Mouse (Mus musculus) spleen, postnatal 14 days (tissue): ENCODE measurements around the gene Theg.

Experiments used
- DNase-seq, 2 experiments: peaks; one replicate each; pipeline ENCODE4 v3.0.0; 2021 to 2022; ENCODE audit warnings: low spot score in 2 of 2

Theg gene

GRCm38 (mm10) chr10:79556951-79557350 lies 30.2 kb downstream of the Theg start:
- DNase-seq: no peak

- DNase-seq: no peak
These were observed 31.9 kb downstream of the Theg start for GRCm38 (mm10) chr10:79555238-79555724.

GRCm38 (mm10) chr10:79554330-79555237 lies 32.5 kb downstream of the Theg start, which contains the start of gene Mier2:
TSS of gene Mier2 (minus strand) at chr10:79555199.
- DNase-seq: peak; percentile 47 to 62

GRCm38 (mm10) chr10:79553691-79554090 lies 33.4 kb downstream of the Theg start:
- DNase-seq: no peak

- DNase-seq: no peak
These were observed 34.0 kb downstream of the Theg start for GRCm38 (mm10) chr10:79553176-79553575.

DNA sequence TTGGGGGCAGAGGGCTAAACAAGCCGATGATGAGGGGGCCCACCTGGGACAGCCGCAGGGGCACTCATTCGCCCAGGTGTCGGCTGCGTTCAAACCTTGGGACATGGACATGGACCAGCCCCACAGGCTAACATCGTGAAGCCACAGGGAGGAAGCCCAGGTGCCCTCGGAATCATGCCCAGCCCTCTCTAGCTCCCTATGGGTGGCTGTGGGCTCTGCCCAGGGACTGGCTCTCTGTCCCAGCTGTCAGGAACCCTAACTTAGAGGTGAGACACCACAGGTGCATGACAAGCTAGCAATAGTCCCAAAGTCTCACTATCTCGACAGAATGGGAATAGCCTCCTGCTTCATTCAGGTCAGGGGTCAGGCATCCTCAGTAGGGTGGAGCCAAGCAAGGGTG lies 34.6 kb downstream of the Theg start:
- no peak for DNase-seq

GRCm38 (mm10) chr10:79550366-79550765 lies 36.8 kb downstream of the Theg start:
- DNase-seq: peak in 1 of 2 experiments; percentile 6

DNA sequence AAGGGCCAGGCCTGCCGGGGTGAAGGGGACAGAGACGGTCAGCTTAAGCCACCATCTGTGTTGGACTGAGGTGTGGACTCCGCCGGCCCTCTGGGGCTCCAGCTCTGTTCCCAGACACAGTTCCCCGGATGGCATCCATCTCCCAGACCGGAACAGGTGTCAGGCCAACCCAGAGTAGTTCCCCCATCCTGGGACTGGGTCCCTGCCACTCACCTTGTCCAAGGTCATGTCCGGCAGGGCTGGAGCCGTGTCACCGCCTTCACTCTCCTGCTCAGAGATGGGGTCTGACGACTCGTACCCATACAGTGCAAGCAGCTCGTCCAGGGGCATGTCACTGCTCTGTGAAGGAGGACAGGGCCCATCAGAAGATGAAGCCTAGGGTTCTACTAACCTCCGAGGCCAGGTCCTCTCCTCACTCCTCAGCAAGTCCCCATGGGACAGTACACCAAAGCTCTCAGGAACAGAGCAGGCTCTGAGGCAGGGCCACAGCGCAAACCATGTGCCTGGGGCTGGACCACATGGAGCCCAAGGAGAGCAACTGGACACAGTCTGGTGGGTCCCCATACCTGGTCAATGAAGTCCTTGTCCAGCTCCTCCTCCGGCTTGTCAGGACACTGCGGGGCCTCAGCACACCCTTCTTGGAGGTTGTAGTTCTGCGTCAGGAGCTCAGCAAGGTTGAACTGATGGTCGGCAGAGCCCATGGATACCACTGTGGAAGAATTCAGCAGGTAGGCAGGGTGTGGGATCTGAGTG lies 38.0 kb downstream of the Theg start:
- no peak for DNase-seq

- DNase-seq: no peak
These were observed 38.6 kb downstream of the Theg start for GRCm38 (mm10) chr10:79548546-79548945.

DNA sequence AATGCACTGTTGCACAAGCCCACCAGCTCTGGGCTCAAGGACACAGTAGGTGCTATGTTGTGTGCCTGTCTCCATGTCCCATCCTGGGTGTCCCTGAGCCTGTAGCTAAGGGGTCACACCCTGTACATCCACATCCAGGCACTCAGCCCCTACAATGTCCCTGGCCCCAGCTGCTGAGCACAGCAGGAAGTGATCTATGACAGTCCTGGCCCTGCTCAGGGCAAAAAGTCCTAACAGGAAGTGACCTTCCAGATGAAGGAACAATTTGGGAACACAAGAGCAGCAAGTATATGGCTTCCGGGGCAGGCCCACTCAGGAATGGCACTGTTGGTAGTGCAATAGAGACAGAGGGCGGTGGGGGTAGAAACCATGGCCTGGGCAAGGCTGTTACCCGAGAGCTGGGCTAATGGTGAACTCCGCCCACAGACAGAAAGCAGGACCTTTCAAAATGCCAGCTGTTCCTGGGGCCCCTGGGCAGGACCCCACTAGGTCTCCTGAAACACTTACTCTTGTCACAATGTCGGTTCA lies 39.9 kb downstream of the Theg start:
- DNase-seq: no peak

GRCm38 (mm10) chr10:79546483-79546882 lies 40.6 kb downstream of the Theg start:
- no peak for DNase-seq

GRCm38 (mm10) chr10:79545891-79546290 lies 41.2 kb downstream of the Theg start:
- DNase-seq: no peak

- DNase-seq: no peak
These were observed 42.5 kb downstream of the Theg start for GRCm38 (mm10) chr10:79544631-79545030.

DNA sequence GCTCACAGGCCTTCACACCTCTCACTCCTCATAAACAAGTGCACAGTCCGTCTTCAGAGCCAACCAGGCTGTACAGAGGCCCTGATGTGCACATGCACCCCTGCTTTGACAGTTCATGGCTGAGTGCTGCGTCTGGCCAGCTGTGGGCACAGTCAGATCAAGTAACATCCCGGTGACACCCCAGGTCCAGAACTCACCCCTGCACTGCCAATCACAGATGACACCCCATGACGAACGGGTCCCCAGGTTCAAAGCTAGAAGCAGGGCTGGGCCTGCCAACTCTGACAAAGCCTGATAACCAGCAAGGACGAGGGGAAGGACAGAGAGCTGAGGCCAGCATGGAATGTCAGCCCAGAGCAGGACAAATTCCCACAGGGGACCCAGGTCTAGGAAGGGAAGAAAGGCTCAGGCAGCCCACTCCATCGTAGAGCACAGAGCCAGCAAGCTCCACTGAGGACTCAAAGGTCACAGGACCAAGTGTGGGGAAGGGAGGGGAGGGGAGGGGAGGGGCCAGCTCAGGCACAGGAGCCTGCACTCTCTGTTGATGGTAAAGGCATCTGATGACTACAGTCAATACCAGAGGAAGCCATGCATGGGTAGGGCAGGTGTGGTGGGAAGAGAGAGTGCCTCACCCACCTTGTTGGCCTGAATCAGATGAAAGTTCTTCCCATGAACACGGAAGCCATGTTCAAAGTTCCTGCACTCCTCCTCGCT lies 43.1 kb downstream of the Theg start:
- DNase-seq: no peak

GRCm38 (mm10) chr10:79542171-79542570 lies 45.0 kb downstream of the Theg start:
- DNase-seq: no peak

GRCm38 (mm10) chr10:79541522-79541921 lies 45.6 kb downstream of the Theg start:
- no peak for DNase-seq

- DNase-seq: no peak
These were observed 46.4 kb downstream of the Theg start for GRCm38 (mm10) chr10:79540746-79541145.

DNA sequence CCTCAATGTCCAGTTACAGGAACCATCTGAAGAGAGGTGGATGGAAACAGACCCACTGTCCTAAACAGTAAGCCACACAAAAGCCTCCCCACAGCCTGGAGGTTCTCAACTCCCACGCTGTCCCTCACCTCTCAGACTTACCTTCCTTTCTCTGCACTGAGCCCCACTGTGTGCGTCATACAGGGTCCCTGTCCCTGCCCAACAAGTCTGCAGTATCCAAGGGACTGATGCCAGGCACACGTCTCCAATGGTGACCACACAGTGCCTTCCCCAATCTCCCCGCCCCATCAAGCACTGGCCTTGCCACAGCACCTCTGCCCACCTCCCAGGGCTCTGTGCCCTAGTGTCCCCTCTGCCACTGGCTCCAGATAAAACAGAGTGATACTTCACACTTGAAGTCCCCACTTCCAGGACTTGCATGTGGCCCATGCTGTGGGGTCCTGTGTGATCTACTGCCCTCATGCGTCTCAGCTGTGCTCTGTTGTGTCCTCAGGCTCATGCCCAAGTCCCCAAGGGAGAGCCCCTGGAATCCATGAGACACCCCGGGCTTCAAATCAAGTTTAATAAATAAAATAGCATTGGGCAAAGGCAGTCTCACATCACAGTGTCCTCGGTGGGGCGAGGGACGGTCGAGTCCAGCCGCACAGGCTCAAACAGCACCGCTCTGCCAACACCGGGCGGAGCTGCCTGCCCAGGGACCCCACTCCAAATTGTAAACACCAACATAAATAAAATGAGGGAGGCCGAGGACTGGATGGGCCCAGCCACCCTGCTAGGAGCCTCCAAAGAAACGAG lies 47.2 kb downstream of the Theg start:
- no peak for DNase-seq

- no peak for DNase-seq
These were observed 48.3 kb downstream of the Theg start for GRCm38 (mm10) chr10:79538873-79539272.

GRCm38 (mm10) chr10:79538323-79538722 lies 48.8 kb downstream of the Theg start:
- DNase-seq: no peak

- DNase-seq: no peak
These were observed 49.4 kb downstream of the Theg start for GRCm38 (mm10) chr10:79537781-79538180.
